Mouse (Mus musculus): ENCODE data around the gene Tubb3.

GRCm38 (mm10) chr8:123431616-123432365, 20.6 kb downstream of the Tubb3 start:
- TF ChIP-seq CTCF (IDR thresholded peaks at IDR 0.05; ENCODE audit: borderline replicate concordance, insufficient read depth, low read depth, low read length) = no peak
- no peak for TF ChIP-seq POLR2A (IDR thresholded peaks at IDR 0.05; ENCODE audit: borderline replicate concordance, insufficient read depth, low read length)
